Mouse (Mus musculus) C2C12 (cell line): ENCODE data around the gene Mark2.

Experiments used
- CEBPB ChIP-seq: IDR thresholded peaks from one replicate; pipeline ENCODE4 v1.6.1; 2011; ENCODE audit warnings: low read depth, mild to moderate bottlenecking, control low read depth, moderate library complexity
- CTCF ChIP-seq: IDR thresholded peaks from one replicate; pipeline ENCODE4 v1.5.1; 2011; ENCODE audit not compliant: control insufficient read depth, insufficient read depth, insufficient read length
- FOSL1 ChIP-seq: IDR thresholded peaks from one replicate; pipeline ENCODE4 v1.8.0; 2011; ENCODE audit warnings: mild to moderate bottlenecking, low read length; ENCODE audit not compliant: poor library complexity, insufficient read depth, severe bottlenecking
- MAX ChIP-seq: IDR thresholded peaks from one replicate; pipeline ENCODE4 v1.6.1; 2011; ENCODE audit warnings: mild to moderate bottlenecking, control low read depth

DNA sequence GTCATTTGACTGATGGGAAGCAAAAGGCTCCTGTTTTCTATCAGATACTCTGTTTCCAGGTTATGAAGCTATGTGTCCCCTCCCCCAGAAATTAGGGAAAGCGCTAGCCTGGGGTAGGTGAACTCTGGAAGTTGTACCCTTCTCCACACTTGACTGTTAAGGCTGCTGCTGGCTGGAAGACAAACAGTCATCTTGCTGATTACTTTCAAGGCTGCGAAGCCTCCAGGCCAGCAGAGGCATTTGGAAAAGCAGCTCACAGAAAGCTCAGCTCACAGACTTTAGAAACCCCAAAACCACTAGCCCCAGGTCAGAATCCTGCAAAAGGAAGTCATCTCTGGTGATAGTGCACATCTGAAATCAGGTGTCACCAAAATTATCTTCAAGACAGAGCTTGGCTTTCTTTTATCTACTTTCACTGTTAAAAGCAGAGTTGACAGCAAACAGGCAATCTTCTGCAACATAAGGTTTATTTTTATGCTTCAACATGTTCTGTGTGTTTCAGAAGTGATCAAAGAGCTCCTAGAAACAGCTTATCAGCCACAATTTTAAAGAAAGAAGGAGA lies 3.8 kb downstream of the Mark2 start:
- no peak for TF ChIP-seq CTCF
- TF ChIP-seq CEBPB = no peak
- TF ChIP-seq FOSL1 = no peak
- TF ChIP-seq MAX = no peak
